Mouse (Mus musculus) adrenal gland, postnatal 4 days (tissue): ENCODE results near the gene Vangl2. TPM values are rescaled to one million over a fixed set of nuclear protein-coding genes. Genes with fewer than 3 reads are reported as not detected.

Experiments
- DNase-seq, 2 experiments: peaks; one replicate each; pipeline ENCODE4 v3.0.0; 2021 to 2022; ENCODE audit warnings: low spot score in 2 of 2, mixed read lengths in 2 of 2
- total RNA-seq, 2 experiments: library from RNA; stranded (reverse); gene quantifications; 2 replicates each; pipeline ENCODE4 v1.2.3; 2021

The Vangl2 gene
- total RNA-seq, 2 experiments from 2014 or later, result 16.2 to 18.7 TPM

- DNase-seq, result no peak
Measured at GRCm38 (mm10) chr1:172029914-172030313, 1.7 kb upstream of the Vangl2 start.

- DNase-seq, result no peak
Measured at GRCm38 (mm10) chr1:172027809-172028102, 488 bp downstream of the Vangl2 start.

- DNase-seq, result peak; percentile 78 to 80
Measured at GRCm38 (mm10) chr1:172027010-172027808, 1.0 kb downstream of the Vangl2 start.

GRCm38 (mm10) chr1:172026201-172026901 is 1.9 kb downstream of the Vangl2 start:
- DNase-seq, result no peak

GRCm38 (mm10) chr1:172025201-172025904 is 2.9 kb downstream of the Vangl2 start:
- no peak for DNase-seq

- no peak for DNase-seq
Measured at GRCm38 (mm10) chr1:172024140-172024895, 3.9 kb downstream of the Vangl2 start.

GRCm38 (mm10) chr1:172019863-172020521 is 8.3 kb downstream of the Vangl2 start:
- no peak for DNase-seq

- no peak for DNase-seq
Measured at GRCm38 (mm10) chr1:172019339-172019738, 8.9 kb downstream of the Vangl2 start.

- DNase-seq, result no peak
Measured at GRCm38 (mm10) chr1:172018336-172019311, 9.6 kb downstream of the Vangl2 start.

GRCm38 (mm10) chr1:172017517-172018070 is 10.7 kb downstream of the Vangl2 start:
- no peak for DNase-seq

GRCm38 (mm10) chr1:172016660-172017516 is 11.4 kb downstream of the Vangl2 start:
- DNase-seq, result no peak

GRCm38 (mm10) chr1:172016031-172016430 is 12.2 kb downstream of the Vangl2 start:
- no peak for DNase-seq

GRCm38 (mm10) chr1:172015312-172015939 is 12.8 kb downstream of the Vangl2 start:
- no peak for DNase-seq

- DNase-seq, result no peak
Measured at GRCm38 (mm10) chr1:172014771-172015170, 13.5 kb downstream of the Vangl2 start.

GRCm38 (mm10) chr1:172012030-172012429 is 16.2 kb downstream of the Vangl2 start:
- DNase-seq, result peak in 1 of 2 experiments; percentile 21

- DNase-seq, result no peak
Measured at GRCm38 (mm10) chr1:172010042-172010824, 18.0 kb downstream of the Vangl2 start.

GRCm38 (mm10) chr1:172009406-172009805 is 18.8 kb downstream of the Vangl2 start:
- no peak for DNase-seq
